Mouse (Mus musculus) liver, adult 2 months (tissue): Measurements from ENCODE around the gene Gm20388. TPM values are rescaled to one million over a fixed set of nuclear protein-coding genes. Genes with fewer than 3 reads are reported as not detected.

ENCODE experiments used
- DNase-seq: peaks from one replicate; pipeline ENCODE4 v3.0.0-alpha.2; 2011; ENCODE audit warnings: low read depth, low spot score; ENCODE audit errors: extremely low read depth
- H3K27ac ChIP-seq: fragments of 200-500 bp; replicated peaks from 2 replicates; pipeline ENCODE4 v1.5.1; 2012; ENCODE audit warnings: low read depth, mild to moderate bottlenecking, control low read depth, inconsistent platforms, low read length; ENCODE audit not compliant: insufficient read depth
- H3K27me3 ChIP-seq: fragments of 200-500 bp; 2 replicates; pipeline ENCODE4 v1.6.1; 2012; ENCODE audit warnings: mild to moderate bottlenecking, moderate library complexity, low read length, inconsistent platforms; ENCODE audit not compliant: control insufficient read depth, insufficient read depth
- H3K36me3 ChIP-seq: fragments of 200-500 bp; 2 replicates; pipeline ENCODE4 v1.6.1; 2012; ENCODE audit warnings: low read length, inconsistent platforms; ENCODE audit not compliant: control insufficient read depth, insufficient read depth
- H3K4me1 ChIP-seq: fragments of 200-500 bp; 2 replicates; pipeline ENCODE4 v1.6.1; 2011; ENCODE audit warnings: low read length; ENCODE audit not compliant: control insufficient read depth, insufficient read depth
- H3K4me3 ChIP-seq: fragments of 200-500 bp; 2 replicates; pipeline ENCODE4 v1.5.1; 2011; ENCODE audit warnings: low read depth, mild to moderate bottlenecking, control low read depth, low read length, moderate library complexity; ENCODE audit not compliant: insufficient read depth
- H3K79me2 ChIP-seq: fragments of 200-500 bp; 2 replicates; pipeline ENCODE4 v1.6.1; 2012; ENCODE audit warnings: inconsistent platforms, mild to moderate bottlenecking, low read length, moderate library complexity; ENCODE audit not compliant: control insufficient read depth, insufficient read depth
- H3K9ac ChIP-seq: fragments of 200-500 bp; 2 replicates; pipeline ENCODE4 v1.6.1; 2012; ENCODE audit warnings: low read depth, mild to moderate bottlenecking, control low read depth, inconsistent platforms, low read length
- CTCF ChIP-seq: fragments of 200-500 bp; IDR thresholded peaks from 2 replicates; pipeline ENCODE4 v1.5.1; 2011; ENCODE audit warnings: low read depth, low read length, control low read depth
- POLR2A ChIP-seq: fragments of 200-500 bp; IDR thresholded peaks from 2 replicates; pipeline ENCODE4 v1.6.1; 2011; ENCODE audit warnings: low read length, control low read depth; ENCODE audit not compliant: insufficient read depth; ENCODE audit errors: extremely low read depth
- WGBS: fragments of 180-500 bp; shearing (Covaris S2); methylation state at CpG from one replicate; pipeline ENCODE4 v1.1.7; 2018; 5-methylcytosine and 5-hydroxymethylcytosine counted together
- polyA plus RNA-seq: library from polyadenylated mRNA; depleted of rRNA; stranded (reverse); fragments of >200 nt; gene quantifications from 2 replicates; pipeline ENCODE4 v1.2.3, GENCODE M21; 2012
- total RNA-seq: library from RNA; depleted of rRNA; stranded (reverse); fragments of >200 nt; gene quantifications from 2 replicates; pipeline ENCODE4 v1.2.3, GENCODE M21; 2014

Gene Gm20388
- total and polyA plus RNA-seq, 2 experiments = 6.4 to 19.9 TPM

GRCm38 (mm10) chr8:122675596-122676420 is 2765.2 kb downstream of the Gm20388 start:
- no peak for DNase-seq
- H3K4me1 ChIP-seq = peaks cover 2% of the 10 kb centered on the region; the same call in 1 of the 2 replicates
- no peak overlapping the region for H3K27ac ChIP-seq
- no peaks in the 10 kb centered on the region for H3K79me2 ChIP-seq
- H3K36me3 ChIP-seq = no peaks in the 10 kb centered on the region
- TF ChIP-seq CTCF (no peak), POLR2A (no peak)
- WGBS = 72% methylated on average over 17 of the region's 17 CpGs
- 0 out of 2 replicates have a peak, but pooled peaks cover 6% of the 10 kb centered on the region for H3K27me3 ChIP-seq
- H3K4me3 ChIP-seq = no peak overlapping the region
- no peak overlapping the region for H3K9ac ChIP-seq

GRCm38 (mm10) chr8:122676621-122677480 is 2766.2 kb downstream of the Gm20388 start:
- TF ChIP-seq POLR2A (no peak), CTCF (no peak)
- peak overlapping the region; percentile 36 for H3K27ac ChIP-seq
- WGBS = 21% methylated on average over 16 of the region's 16 CpGs
- H3K27me3 ChIP-seq = 0 out of 2 replicates have a peak, but pooled peaks cover 6% of the 10 kb centered on the region
- H3K79me2 ChIP-seq = no peaks in the 10 kb centered on the region
- DNase-seq = peak; percentile 15
- H3K4me1 ChIP-seq = peaks cover 2% of the 10 kb centered on the region; the same call in 1 of the 2 replicates
- peak overlapping the region; percentile 62 for H3K4me3 ChIP-seq
- H3K36me3 ChIP-seq = no peaks in the 10 kb centered on the region
- H3K9ac ChIP-seq = peak overlapping the region; percentile 80

GRCm38 (mm10) chr8:122677481-122678021 is 2766.9 kb downstream of the Gm20388 start:
- peak overlapping the region; percentile 62 for H3K4me3 ChIP-seq
- H3K27me3 ChIP-seq = 0 out of 2 replicates have a peak, but pooled peaks cover 6% of the 10 kb centered on the region
- peaks cover 2% of the 10 kb centered on the region; the same call in 1 of the 2 replicates for H3K4me1 ChIP-seq
- no peaks in the 10 kb centered on the region for H3K79me2 ChIP-seq
- no peaks in the 10 kb centered on the region for H3K36me3 ChIP-seq
- TF ChIP-seq CTCF (no peak), POLR2A (no peak)
- peak overlapping the region; percentile 80 for H3K9ac ChIP-seq
- 3% methylated on average over 34 of the region's 35 CpGs for WGBS
- H3K27ac ChIP-seq = peak overlapping the region; percentile 36
- no peak for DNase-seq

- TF ChIP-seq CTCF (peak; percentile 79), POLR2A (no peak)
- peaks cover 2% of the 10 kb centered on the region; the same call in 1 of the 2 replicates for H3K4me1 ChIP-seq
- no peaks in the 10 kb centered on the region for H3K79me2 ChIP-seq
- 0 out of 2 replicates have a peak, but pooled peaks cover 6% of the 10 kb centered on the region for H3K27me3 ChIP-seq
- WGBS = 1% methylated on average over 124 of the region's 127 CpGs
- peak overlapping the region; percentile 19; the same call in 1 of the 2 replicates for H3K27ac ChIP-seq
- DNase-seq = peak; percentile 21
- peak overlapping the region; percentile 62 for H3K4me3 ChIP-seq
- peak overlapping the region; percentile 80 for H3K9ac ChIP-seq
- H3K36me3 ChIP-seq = no peaks in the 10 kb centered on the region
Measured at GRCm38 (mm10) chr8:122678061-122678895, 2767.6 kb downstream of the Gm20388 start.

GRCm38 (mm10) chr8:122678896-122679210 is 2768.2 kb downstream of the Gm20388 start:
- Histone ChIP-seq H3K4me1 (peaks cover 2% of the 10 kb centered on the region; the same call in 1 of the 2 replicates), H3K36me3 (no peaks in the 10 kb centered on the region), H3K27ac (no peak overlapping the region), H3K4me3 (peak overlapping the region; percentile 62; the same call in 1 of the 2 replicates), H3K9ac (peak overlapping the region; percentile 80), H3K79me2 (no peaks in the 10 kb centered on the region), H3K27me3 (0 out of 2 replicates have a peak, but pooled peaks cover 6% of the 10 kb centered on the region)
- DNase-seq = no peak
- TF ChIP-seq POLR2A (no peak), CTCF (no peak)
- WGBS = 7% methylated on average over 14 of the region's 14 CpGs
